In the genomic region with DNA sequence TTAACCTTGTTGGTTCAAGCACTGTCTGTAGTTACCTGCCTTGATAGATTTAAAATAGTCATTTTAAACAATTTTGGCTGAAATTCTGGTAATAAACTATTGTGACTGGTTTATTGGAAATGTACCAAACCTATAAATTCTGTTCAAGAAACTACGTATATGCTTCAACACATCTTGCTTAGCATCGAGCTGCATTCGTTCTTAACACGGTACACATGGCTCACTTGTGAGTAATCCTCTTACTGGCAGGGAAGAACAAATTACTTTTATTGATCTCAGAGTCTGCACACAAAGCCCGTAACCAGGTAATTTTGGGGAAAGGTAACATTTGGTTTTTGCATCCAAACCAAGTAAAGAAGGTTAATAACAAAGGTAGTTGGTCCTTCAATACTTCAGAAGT, we compare ENCODE assay signal across 34 mouse cellular contexts.
"Had no signal": no experiment of that assay in that cellular context is flagged by ENCODE, and none has a peak within 500 bp of the region (broad histone marks: within the 10 kb centered on the region; RNA-seq: fewer than 3 reads in every experiment).

No protein-coding gene starts in this region.

- H3K4me3 ChIP-seq: heart, embryonic 10.5 days; heart, embryonic 12.5 days; heart, embryonic 13.5 days; heart, embryonic 15.5 days; hindbrain, embryonic 10.5 days; hindbrain, embryonic 12.5 days; hindbrain, embryonic 13.5 days; hindbrain, embryonic 15.5 days; intestine, embryonic 15.5 days; kidney, embryonic 15.5 days; layer of hippocampus, adult 2 months had no signal

- H3K4me1 ChIP-seq: heart, embryonic 10.5 days; heart, embryonic 12.5 days; heart, embryonic 13.5 days; heart, embryonic 15.5 days; hindbrain, embryonic 10.5 days; hindbrain, embryonic 12.5 days; hindbrain, embryonic 13.5 days; hindbrain, embryonic 15.5 days; intestine, embryonic 15.5 days; kidney, embryonic 15.5 days had no signal

- DNase-seq: heart, postnatal 10 days; heart, postnatal 14 days; heart, postnatal 36 days; heart, postnatal 4 days; kidney, adult 11 months; kidney, adult 18-20 months; kidney, adult 2 months; kidney, adult 8-10 months; kidney, adult 9 months; kidney, postnatal 10 days; kidney, postnatal 14 days; kidney, postnatal 25 days; kidney, postnatal 36 days; kidney, postnatal 4 days; layer of hippocampus, adult 9-11 months had no signal

- H3K9me3 ChIP-seq: heart, embryonic 10.5 days; heart, embryonic 12.5 days; heart, embryonic 13.5 days; heart, embryonic 15.5 days; hindbrain, embryonic 10.5 days; hindbrain, embryonic 12.5 days; hindbrain, embryonic 13.5 days; hindbrain, embryonic 15.5 days; intestine, embryonic 15.5 days; kidney, embryonic 15.5 days had no signal

- H3K36me3 ChIP-seq: heart, embryonic 10.5 days; heart, embryonic 12.5 days; heart, embryonic 13.5 days; heart, embryonic 15.5 days; hindbrain, embryonic 10.5 days; hindbrain, embryonic 12.5 days; hindbrain, embryonic 13.5 days; hindbrain, embryonic 15.5 days; intestine, embryonic 15.5 days; kidney, embryonic 15.5 days had no signal

- ATAC-seq: hindbrain, embryonic 16.5 days; hindbrain, postnatal 0 days; inflammation-experienced regulatory T-cells, adult 6 months; intestine, embryonic 15.5 days; intestine, embryonic 16.5 days; intestine, postnatal 0 days had no signal

- H3K27ac ChIP-seq: heart, embryonic 10.5 days; heart, embryonic 13.5 days; heart, embryonic 15.5 days; hindbrain, embryonic 10.5 days; hindbrain, embryonic 12.5 days; hindbrain, embryonic 13.5 days; hindbrain, embryonic 14.5 days; hindbrain, embryonic 15.5 days; hindbrain, postnatal 0 days; intestine, embryonic 15.5 days; kidney, embryonic 15.5 days; kidney, postnatal 0 days; layer of hippocampus, adult 2 months had no signal

- H3K27me3 ChIP-seq: heart, embryonic 12.5 days; heart, embryonic 13.5 days; heart, embryonic 15.5 days; hindbrain, embryonic 12.5 days; hindbrain, embryonic 13.5 days; hindbrain, embryonic 15.5 days; intestine, embryonic 15.5 days; kidney, embryonic 15.5 days had no signal

- H3K4me2 ChIP-seq: heart, embryonic 11.5 days; heart, embryonic 12.5 days; heart, embryonic 13.5 days; heart, embryonic 15.5 days; hindbrain, embryonic 12.5 days; hindbrain, embryonic 13.5 days; hindbrain, embryonic 14.5 days; hindbrain, embryonic 15.5 days; intestine, embryonic 15.5 days; kidney, embryonic 15.5 days had no signal

- H3K9ac ChIP-seq: heart, embryonic 12.5 days; heart, embryonic 13.5 days; heart, embryonic 15.5 days; hindbrain, embryonic 12.5 days; hindbrain, embryonic 13.5 days; hindbrain, embryonic 14.5 days; hindbrain, embryonic 15.5 days; intestine, embryonic 15.5 days; kidney, embryonic 15.5 days had no signal
